Mouse (Mus musculus): Measurements from ENCODE around the gene 1700001P01Rik.

GRCm38 (mm10) chr11:97797369-97798082 is 21.8 kb upstream of the 1700001P01Rik start:
- no peak for TF ChIP-seq CTCF (IDR thresholded peaks at IDR 0.05; ENCODE audit: extremely low read depth, insufficient read depth, insufficient read length, insufficient replicate concordance)
- TF ChIP-seq POLR2A (IDR thresholded peaks at IDR 0.05; ENCODE audit: low read depth, low read length), result no peak
